Comparison of ENCODE assay signal across 9 mouse cellular contexts in the genomic region with DNA sequence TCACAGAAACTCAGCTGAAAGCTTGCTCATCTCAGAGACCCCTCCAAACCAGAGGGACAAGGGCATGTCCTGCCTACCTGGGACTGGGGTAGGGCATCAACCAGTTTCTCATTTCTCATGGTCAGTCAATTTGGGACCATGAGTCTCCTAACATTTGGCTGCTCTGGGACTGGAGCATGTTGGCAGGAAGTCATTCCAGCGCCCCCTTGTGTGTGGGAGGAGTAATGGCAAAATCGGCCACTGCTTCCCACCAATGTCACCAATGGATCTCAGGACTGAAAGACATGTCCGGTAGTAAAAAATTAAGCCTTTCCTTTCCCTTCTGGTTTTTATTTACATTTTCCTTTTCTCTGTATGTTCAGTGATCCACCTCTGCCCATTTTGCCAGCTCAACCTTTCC.
A peak's percentile ranks its signal among the peaks of the same experiment; 100 is the strongest.
DNase-seq lines count a peak whose midpoint lies in the region; ATAC-seq lines count a peak whose summit lies in the region.
"Had no signal": no experiment of that assay in that cellular context is flagged by ENCODE, and none has a peak within 500 bp of the region (broad histone marks: within the 10 kb centered on the region; RNA-seq: fewer than 3 reads in every experiment).

No protein-coding gene starts in this region.

- no peak overlapping the region for H3K9ac ChIP-seq in hindbrain, embryonic 11.5 days (ENCODE audit: low read depth, low read length)
- no peak overlapping the region for H3K9ac ChIP-seq in hindbrain, embryonic 13.5 days

- peak; percentile 59 for DNase-seq in hindbrain, embryonic 11.5 days (ENCODE audit: low spot score)
- DNase-seq in A20 (ENCODE audit: low read depth, low spot score) (peak; percentile 41), MN1 (ENCODE audit: low spot score) (peak; percentile 59)
- peak; percentile 58 to 66 for DNase-seq in kidney, postnatal 4 days
- no peak for DNase-seq in right cerebral cortex, postnatal 36 days (ENCODE audit: low spot score in 2 of 2)
- DNase-seq in ovary, adult 18-20 months (ENCODE audit: low spot score), result no peak
- DNase-seq in left cerebral cortex, adult 8-10 months (ENCODE audit: low spot score in 2 of 2), result no peak

- H3K27ac ChIP-seq in hindbrain, embryonic 11.5 days (ENCODE audit: low read depth, low read length), result no peak overlapping the region
- no peak overlapping the region for H3K27ac ChIP-seq in hindbrain, embryonic 13.5 days

- ATAC-seq in hindbrain, embryonic 11.5 days (ENCODE audit: low FRiP score), result no peak
- no peak for ATAC-seq in hindbrain, embryonic 13.5 days (ENCODE audit: low FRiP score)

- no peak overlapping the region for H3K4me2 ChIP-seq in hindbrain, embryonic 11.5 days (replicated peaks; ENCODE audit: low read depth, low read length)
- H3K4me2 ChIP-seq in hindbrain, embryonic 13.5 days, result no peak overlapping the region

- 0 out of 2 replicates have a peak, but pooled peaks cover 2% of the 10 kb centered on the region for H3K4me1 ChIP-seq in hindbrain, embryonic 11.5 days (replicated peaks; ENCODE audit: control insufficient read depth, insufficient read depth, low read length)
- H3K4me1 ChIP-seq in hindbrain, embryonic 13.5 days (replicated peaks), result no peaks in the 10 kb centered on the region

- no peak overlapping the region for H3K4me3 ChIP-seq in hindbrain, embryonic 11.5 days (ENCODE audit: low read depth, low read length)
- H3K4me3 ChIP-seq in hindbrain, embryonic 13.5 days, result no peak overlapping the region
- H3K4me3 ChIP-seq: megakaryocyte, embryonic 14.5 days had no signal

- 67% methylated on average over 3 of the region's 3 CpGs for WGBS in hindbrain, embryonic 11.5 days
- 75% methylated on average over 3 of the region's 3 CpGs for WGBS in hindbrain, embryonic 13.5 days

- H3K27me3 ChIP-seq in hindbrain, embryonic 11.5 days (ENCODE audit: control insufficient read depth, insufficient read depth, low read length), result no peaks in the 10 kb centered on the region
- no peaks in the 10 kb centered on the region for H3K27me3 ChIP-seq in hindbrain, embryonic 13.5 days

- H3K9me3 ChIP-seq in hindbrain, embryonic 11.5 days (ENCODE audit: control insufficient read depth, low read length), result no peaks in the 10 kb centered on the region
- H3K9me3 ChIP-seq in hindbrain, embryonic 13.5 days, result no peaks in the 10 kb centered on the region
- H3K9me3 ChIP-seq: megakaryocyte, embryonic 14.5 days had no signal

- no peaks in the 10 kb centered on the region for H3K36me3 ChIP-seq in hindbrain, embryonic 11.5 days (ENCODE audit: control insufficient read depth, insufficient read depth, low read length)
- H3K36me3 ChIP-seq in hindbrain, embryonic 13.5 days, result no peaks in the 10 kb centered on the region

Comparison
In these comparisons a context has a peak if more than half of its experiments do, and no peak if none do; other contexts are left out.
1. DNase-seq: peak in hindbrain, embryonic 11.5 days (single experiment), A20 (single experiment), MN1 (single experiment) and kidney, postnatal 4 days (2 of 2); none in right cerebral cortex, postnatal 36 days (0 of 2), ovary, adult 18-20 months (single experiment) and left cerebral cortex, adult 8-10 months (0 of 2).